Mouse (Mus musculus): ENCODE results near the gene F2r.

The F2r gene

DNA sequence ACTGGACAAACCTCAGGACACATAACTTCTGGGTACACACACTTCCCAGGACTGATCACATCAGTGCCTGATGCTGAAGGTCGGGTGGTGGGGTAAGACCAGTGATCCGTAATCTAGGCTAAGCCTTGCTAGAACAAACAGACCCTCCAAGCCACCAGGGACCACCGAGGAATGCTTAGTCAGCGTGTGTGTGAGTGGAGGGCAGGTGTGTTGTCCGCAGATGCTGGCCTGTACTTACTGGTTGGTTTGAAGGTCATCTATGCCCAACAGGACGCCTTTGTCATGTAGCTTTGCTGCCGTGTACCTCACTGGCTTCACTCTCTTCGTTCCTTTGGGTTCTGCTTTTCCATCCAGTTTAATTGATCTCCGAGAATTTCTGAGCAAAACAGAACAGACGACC, 11.5 kb upstream of the F2r start:
- no peak for DNase-seq

DNA sequence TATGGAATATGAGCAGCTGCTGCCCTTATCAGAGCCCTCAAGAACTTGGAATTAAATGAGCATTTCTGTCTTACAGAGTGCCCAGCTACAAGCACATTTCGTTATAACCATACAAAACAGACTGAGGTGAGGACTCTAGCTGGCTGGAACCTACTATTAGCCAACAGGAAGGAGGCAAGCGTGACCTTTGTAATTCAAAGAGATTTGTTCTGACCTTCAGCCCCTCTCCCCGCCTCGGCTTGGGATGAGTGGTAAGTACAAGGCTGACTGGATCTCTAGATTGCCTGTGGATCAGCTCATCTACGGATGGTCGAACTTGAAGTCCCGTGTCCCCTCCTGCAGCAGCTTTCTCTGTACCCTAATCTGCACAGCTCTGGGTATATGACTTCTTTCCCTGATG, 8.4 kb upstream of the F2r start:
- no peak for DNase-seq

GRCm38 (mm10) chr13:95623042-95623441, 4.8 kb upstream of the F2r start:
- no peak for DNase-seq

DNA sequence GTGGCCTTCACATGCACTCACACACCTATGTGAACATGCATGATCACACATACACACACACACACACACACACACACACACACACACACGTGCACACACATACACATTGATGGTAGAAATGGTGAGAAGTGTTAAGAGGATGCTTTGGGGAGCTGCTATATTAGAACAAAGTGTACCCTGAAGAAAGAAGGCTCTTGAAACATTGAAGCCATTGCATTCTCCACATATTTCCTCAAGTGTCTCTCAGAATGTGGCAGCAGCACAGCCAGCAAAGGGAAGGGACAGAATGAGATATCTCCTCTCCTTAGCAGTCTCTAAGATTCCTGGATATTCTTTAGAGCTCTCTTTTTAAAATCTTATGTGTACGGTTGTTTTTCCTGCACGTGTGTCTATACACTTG, 3.3 kb upstream of the F2r start:
- no peak for DNase-seq

GRCm38 (mm10) chr13:95618859-95619258, 572 bp upstream of the F2r start:
- no peak for DNase-seq

- DNase-seq: no peak
These were observed 566 bp downstream of the F2r start for GRCm38 (mm10) chr13:95617671-95618171.

- no peak for DNase-seq
These were observed 1.1 kb downstream of the F2r start for GRCm38 (mm10) chr13:95617082-95617670.

DNA sequence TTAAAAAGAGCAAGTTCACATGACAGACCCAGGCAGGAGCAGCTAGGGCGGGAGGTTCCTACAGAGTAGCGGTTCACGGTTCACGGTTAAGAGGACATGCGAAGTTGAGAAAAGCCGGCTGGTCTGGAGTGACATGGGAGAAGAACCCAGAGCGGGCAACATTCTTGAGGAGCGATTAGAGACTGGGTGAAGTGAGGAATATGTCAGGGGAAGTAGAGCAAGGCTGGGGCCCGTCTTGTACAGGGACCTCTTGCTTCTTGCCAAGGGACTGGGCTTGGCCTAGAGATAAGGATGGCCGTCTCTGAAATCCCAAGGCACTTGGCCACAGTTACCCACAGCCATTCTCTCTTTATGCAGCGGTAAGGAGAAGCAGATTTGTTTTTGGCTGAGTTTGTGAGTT, 1.8 kb downstream of the F2r start:
- DNase-seq: no peak

DNA sequence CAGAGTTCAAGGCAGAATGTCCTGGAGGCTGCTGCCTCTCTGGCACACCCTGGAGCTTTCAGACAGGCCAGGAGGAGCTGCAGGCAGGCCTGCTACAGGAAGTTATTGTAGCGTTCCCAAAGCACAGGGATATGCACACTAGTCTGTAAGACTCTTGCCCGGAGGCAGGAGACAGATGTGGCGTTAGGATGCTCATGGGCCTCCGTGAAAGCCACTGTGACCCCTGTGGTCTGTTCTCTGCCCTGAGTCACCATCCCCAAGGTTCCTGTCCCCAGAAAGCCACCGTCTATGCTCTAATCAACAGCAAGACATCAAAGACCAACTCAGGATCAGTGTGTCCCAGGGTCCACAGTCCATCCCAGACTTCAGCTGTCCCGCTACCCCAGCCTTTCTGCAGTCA, 3.5 kb downstream of the F2r start:
- DNase-seq: no peak

GRCm38 (mm10) chr13:95612243-95612642, 6.0 kb downstream of the F2r start:
- no peak for DNase-seq

- no peak for DNase-seq
These were observed 6.5 kb downstream of the F2r start for GRCm38 (mm10) chr13:95611752-95612151.

DNA sequence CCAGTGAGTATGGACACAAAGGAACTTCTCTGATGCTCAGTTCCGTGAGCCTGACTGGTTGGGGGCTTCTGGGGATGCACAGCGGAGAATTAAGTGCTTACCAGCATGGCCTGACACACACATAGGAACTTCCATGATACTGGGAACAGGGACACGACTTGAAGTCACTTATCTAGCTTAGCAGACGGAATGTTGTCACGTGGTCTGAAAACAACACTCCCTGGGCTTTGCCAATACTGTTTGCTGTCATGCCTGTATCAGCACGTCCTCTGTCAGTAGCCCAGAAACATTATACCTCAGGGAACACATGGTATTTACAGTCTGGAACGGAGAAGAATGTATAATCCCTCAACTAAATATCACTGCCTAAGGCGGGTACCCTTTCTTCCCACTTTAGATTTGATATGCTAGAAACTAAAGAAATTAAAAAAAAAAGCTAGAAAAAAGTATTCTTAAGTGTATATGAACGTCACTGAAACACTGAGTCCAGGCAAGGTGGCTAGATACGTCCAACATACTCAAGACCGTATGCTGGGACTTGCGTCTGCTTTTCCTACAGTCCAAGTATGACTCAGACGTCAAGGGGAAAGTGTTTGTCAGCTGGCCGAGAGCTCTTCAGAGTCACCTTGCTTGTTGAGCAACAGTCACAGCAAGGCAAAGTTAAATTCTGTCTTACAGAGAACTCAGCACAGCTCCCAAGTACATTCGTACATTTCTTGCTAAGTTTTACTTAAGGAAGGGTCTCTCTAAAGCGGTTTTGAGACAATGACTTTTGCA, 7.3 kb downstream of the F2r start:
- DNase-seq: no peak

GRCm38 (mm10) chr13:95609088-95609420, 9.2 kb downstream of the F2r start:
- no peak for DNase-seq

GRCm38 (mm10) chr13:95608416-95609087, 9.7 kb downstream of the F2r start:
- no peak for DNase-seq

DNA sequence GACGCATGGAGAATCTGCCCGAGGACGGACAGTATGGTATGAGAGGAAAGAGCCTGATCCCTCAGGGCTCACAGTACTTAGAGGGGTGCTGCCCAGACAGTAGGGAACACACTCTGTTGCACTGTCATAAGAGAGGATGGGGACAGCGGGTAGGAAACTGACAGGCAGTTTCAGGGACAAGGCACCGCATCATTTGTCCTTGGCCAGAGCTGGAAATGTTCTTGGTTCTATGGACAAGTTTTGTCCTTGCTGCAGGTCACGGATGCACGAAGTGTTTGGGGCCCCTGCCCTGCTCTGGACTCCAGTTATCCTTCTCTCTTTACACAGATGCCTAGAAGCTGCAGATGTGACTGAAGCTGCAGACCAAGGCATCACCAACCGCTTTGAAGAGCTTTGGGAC, 11.3 kb downstream of the F2r start:
- DNase-seq: no peak

GRCm38 (mm10) chr13:95604288-95604687, 14.0 kb downstream of the F2r start:
- DNase-seq: no peak

- DNase-seq: no peak
These were observed 18.4 kb downstream of the F2r start for GRCm38 (mm10) chr13:95599833-95600359.

DNA sequence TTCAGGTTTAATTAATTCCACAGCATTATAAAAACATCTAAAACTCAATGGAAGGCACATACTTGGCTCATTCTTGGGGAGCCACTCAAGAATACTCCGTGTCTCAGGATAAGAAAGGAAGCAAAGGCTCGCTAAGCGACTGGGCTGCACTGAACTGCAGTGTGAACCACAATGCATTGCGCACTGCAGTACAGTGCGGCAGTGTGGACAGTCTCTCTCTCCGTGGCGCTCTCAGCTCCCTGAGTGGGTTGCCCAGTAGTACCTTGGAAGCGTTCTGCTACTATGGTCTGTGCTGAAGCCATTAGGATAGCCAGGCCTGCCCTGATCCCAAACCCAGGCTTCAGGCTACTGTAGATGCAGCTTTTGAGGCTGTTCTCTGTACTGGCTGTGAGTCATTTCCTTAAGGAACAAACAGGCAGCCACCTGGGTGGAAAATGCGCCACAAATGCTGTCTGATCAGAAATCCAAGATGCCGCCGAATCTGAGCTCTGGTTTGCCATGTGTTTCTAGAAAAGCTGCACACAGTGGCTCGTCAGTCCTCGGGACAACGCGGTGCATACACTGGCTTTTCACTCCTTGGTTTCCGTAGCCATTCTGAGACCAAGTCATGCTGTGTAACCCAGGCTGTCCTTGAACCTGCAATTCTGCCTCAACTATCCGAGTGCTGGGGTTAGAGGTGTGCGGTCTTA, 19.9 kb downstream of the F2r start:
- no peak for DNase-seq

- DNase-seq: no peak
These were observed 20.7 kb downstream of the F2r start for GRCm38 (mm10) chr13:95597578-95597977.

DNA sequence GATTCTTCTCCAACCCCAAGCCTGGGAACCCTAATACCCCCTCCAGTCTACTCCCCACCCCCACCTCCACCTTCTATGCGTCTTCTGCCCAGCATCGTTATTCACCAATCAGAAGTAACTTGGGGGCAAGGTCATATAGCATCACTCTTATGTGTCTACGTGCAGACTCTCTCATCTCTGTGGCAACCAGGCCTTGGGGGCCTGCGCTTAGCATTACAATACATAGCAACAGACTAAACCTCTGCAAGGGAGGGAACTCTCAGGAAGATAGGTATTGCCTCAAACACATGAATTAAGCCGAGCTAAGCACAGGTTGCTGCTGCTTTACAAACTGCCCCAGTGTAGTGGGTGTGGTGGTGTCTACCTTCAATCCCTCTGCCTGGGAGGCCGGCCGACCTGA, 21.6 kb downstream of the F2r start:
- no peak for DNase-seq

DNA sequence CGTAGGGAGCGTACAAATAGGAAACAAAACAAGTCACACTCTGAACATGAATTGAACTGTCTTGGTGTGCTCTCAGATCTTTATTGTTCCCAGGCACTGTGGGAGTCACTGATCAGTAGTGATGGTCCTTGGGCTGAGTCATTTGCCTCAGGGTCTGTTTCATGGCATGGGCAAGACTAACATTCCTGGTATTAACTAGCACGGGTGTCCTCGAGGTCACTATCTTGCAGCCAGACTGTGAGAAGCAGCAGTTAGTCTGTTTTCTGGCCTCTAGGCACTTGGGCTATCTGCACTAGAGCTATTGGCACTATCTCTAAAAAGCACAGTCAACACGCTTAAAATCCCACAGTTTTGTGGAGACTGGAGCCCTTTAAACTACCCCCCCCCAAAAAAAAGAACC, 22.4 kb downstream of the F2r start:
- DNase-seq: no peak

DNA sequence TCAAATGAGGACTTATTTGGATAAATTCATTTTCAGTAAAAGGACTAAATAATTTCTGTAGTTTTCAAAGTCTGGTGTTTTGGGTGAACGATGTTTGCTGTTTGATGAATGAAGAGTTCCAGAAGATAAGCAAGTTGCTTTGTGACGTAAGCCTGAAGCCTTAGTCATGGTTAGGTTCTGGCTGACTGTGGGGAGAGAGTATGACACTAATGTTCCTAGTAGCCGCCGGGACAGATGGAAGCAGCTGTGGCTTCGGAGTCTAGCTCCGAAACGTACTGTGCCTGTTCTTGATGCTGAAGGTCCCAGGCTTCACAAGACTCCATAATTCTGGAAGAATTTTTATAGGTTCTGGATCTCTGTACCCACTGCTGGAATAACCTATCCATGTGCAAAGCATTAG, 22.9 kb downstream of the F2r start:
- no peak for DNase-seq

GRCm38 (mm10) chr13:95592860-95593259, 25.4 kb downstream of the F2r start:
- DNase-seq: no peak

All from spleen, adult 18-20 months (tissue).